Mouse (Mus musculus) spleen, postnatal 36 days (tissue): Measurements from ENCODE around the gene Rnase11.
"Not testable (repeated sequence)": the region's sequence is repeated elsewhere in the genome, so short reads cannot be mapped to it uniquely, and the experiment has no call there.

ENCODE experiments used
- DNase-seq, 2 experiments: peaks; one replicate each; pipeline ENCODE4 v3.0.0; 2022; ENCODE audit warnings: low spot score in 2 of 2, mixed read lengths in 1 of 2

Gene Rnase11

GRCm38 (mm10) chr14:51081035-51081434 is 31.1 kb upstream of the Rnase11 start:
- DNase-seq: no peak

- no peak for DNase-seq
Observed at GRCm38 (mm10) chr14:51079180-51079579, 29.2 kb upstream of the Rnase11 start.

GRCm38 (mm10) chr14:51074335-51074734 is 24.4 kb upstream of the Rnase11 start, which contains the start of gene Olfr750:
Olfr750 (minus strand) TSS chr14:51074435.
- DNase-seq: no peak

GRCm38 (mm10) chr14:51069617-51070016 is 19.7 kb upstream of the Rnase11 start:
- peak; percentile 21 to 58 for DNase-seq

GRCm38 (mm10) chr14:51068956-51069355 is 19.0 kb upstream of the Rnase11 start:
- no peak for DNase-seq

- DNase-seq: no peak
Observed at GRCm38 (mm10) chr14:51060761-51061160, 10.8 kb upstream of the Rnase11 start.

- DNase-seq: peak; percentile 18 to 22
Observed at GRCm38 (mm10) chr14:51057401-51057831, 7.5 kb upstream of the Rnase11 start, which contains the start of gene Rnase12. Rnase12 (minus strand) TSS chr14:51057661.

GRCm38 (mm10) chr14:51054243-51055237 is 4.6 kb upstream of the Rnase11 start:
- no peak for DNase-seq

- no peak for DNase-seq
Observed at GRCm38 (mm10) chr14:51053176-51053575, 3.2 kb upstream of the Rnase11 start.

- no peak for DNase-seq
Observed at GRCm38 (mm10) chr14:51051941-51052340, 2.0 kb upstream of the Rnase11 start.

GRCm38 (mm10) chr14:51047846-51048245 is 2.1 kb downstream of the Rnase11 start:
- DNase-seq: no peak

GRCm38 (mm10) chr14:51041769-51042168 is 8.2 kb downstream of the Rnase11 start, which contains the start of gene Rnase9:
Rnase9 (minus strand) TSS chr14:51041869.
- no peak for DNase-seq

- no peak for DNase-seq
Observed at GRCm38 (mm10) chr14:51036214-51036613, 13.7 kb downstream of the Rnase11 start.

- DNase-seq: no peak
Observed at GRCm38 (mm10) chr14:51035206-51035605, 14.8 kb downstream of the Rnase11 start.

- DNase-seq: no peak
Observed at GRCm38 (mm10) chr14:51027387-51028155, 22.4 kb downstream of the Rnase11 start.

GRCm38 (mm10) chr14:51026391-51027133 is 23.4 kb downstream of the Rnase11 start:
- peak; percentile 69 to 76 for DNase-seq

- no peak for DNase-seq
Observed at GRCm38 (mm10) chr14:51024820-51025219, 25.1 kb downstream of the Rnase11 start.

- no peak for DNase-seq
Observed at GRCm38 (mm10) chr14:51023457-51023856, 26.5 kb downstream of the Rnase11 start.

GRCm38 (mm10) chr14:51017256-51017655 is 32.7 kb downstream of the Rnase11 start:
- DNase-seq: no peak

GRCm38 (mm10) chr14:51015780-51016179 is 34.2 kb downstream of the Rnase11 start:
- DNase-seq: no peak

GRCm38 (mm10) chr14:51014724-51015123 is 35.2 kb downstream of the Rnase11 start:
- not testable (repeated sequence) for DNase-seq
